Mouse (Mus musculus) neural tube, embryonic 15.5 days (tissue): ENCODE results near the gene E4f1. TPM values are rescaled to one million over a fixed set of nuclear protein-coding genes. Genes with fewer than 3 reads are reported as not detected.

Experiments used
- ATAC-seq: fragments of 200-750 bp; cut with Nextera tagmentation; 2 replicates; pipeline ENCODE4 v1.8.0; 2017; ENCODE audit warnings: mild to moderate bottlenecking, moderate TSS enrichment, moderate library complexity; ENCODE audit not compliant: low FRiP score
- H3K27ac ChIP-seq: fragments of 300-500 bp; sonication (generic); replicated peaks from 2 replicates; pipeline ENCODE4 v1.5.1; 2015; ENCODE audit warnings: mild to moderate bottlenecking, inconsistent platforms
- H3K27me3 ChIP-seq: fragments of 300-500 bp; sonication (generic); replicated peaks from 2 replicates; pipeline ENCODE4 v1.6.1; 2015; ENCODE audit warnings: inconsistent platforms
- H3K36me3 ChIP-seq: fragments of 300-500 bp; sonication (generic); 2 replicates; pipeline ENCODE4 v1.6.1; 2015; ENCODE audit warnings: inconsistent platforms
- H3K4me1 ChIP-seq: fragments of 300-500 bp; sonication (generic); 2 replicates; pipeline ENCODE4 v1.6.1; 2015; ENCODE audit warnings: inconsistent platforms
- H3K4me2 ChIP-seq: fragments of 300-500 bp; sonication (generic); 2 replicates; pipeline ENCODE4 v1.6.1; 2015; ENCODE audit warnings: inconsistent platforms, mild to moderate bottlenecking, moderate library complexity
- H3K4me3 ChIP-seq: fragments of 300-500 bp; sonication (generic); replicated peaks from 2 replicates; pipeline ENCODE4 v1.5.1; 2015; ENCODE audit warnings: mild to moderate bottlenecking, inconsistent platforms
- H3K9ac ChIP-seq: fragments of 300-500 bp; sonication (generic); replicated peaks from 2 replicates; pipeline ENCODE4 v1.6.1; 2015; ENCODE audit warnings: mild to moderate bottlenecking, inconsistent platforms
- H3K9me3 ChIP-seq: fragments of 300-500 bp; sonication (generic); replicated peaks from 2 replicates; pipeline ENCODE4 v1.6.1; 2016; ENCODE audit warnings: inconsistent platforms
- whole genome bisulfite sequencing: fragments of 180-500 bp; shearing (Covaris S2); methylation state at CpG from one replicate; pipeline ENCODE4 v1.1.7; 2015; ENCODE audit warnings: mixed read lengths; 5-methylcytosine and 5-hydroxymethylcytosine counted together
- polyA plus RNA-seq: library from polyadenylated mRNA; unstranded; fragments of >200 nt; fragmentation: Nextera tagmentation; extraction: Ambion mirVana; gene quantifications from 2 replicates; pipeline ENCODE4 v1.2.1, GENCODE M21; 2015

E4f1 gene
- polyA plus RNA-seq, 1 experiment from 2014 or later: 46.3 TPM

GRCm38 (mm10) chr17:24446590-24446989, 23.5 kb downstream of the E4f1 start:
- no peaks in the 10 kb centered on the region for H3K27me3 ChIP-seq
- ATAC-seq: no peak
- WGBS: 98% methylated on average over 8 of the region's 8 CpGs
- no peak overlapping the region for H3K4me3 ChIP-seq
- H3K36me3 ChIP-seq: peaks cover 92% of the 10 kb centered on the region
- no peak overlapping the region for H3K27ac ChIP-seq
- no peak overlapping the region for H3K4me2 ChIP-seq
- H3K4me1 ChIP-seq: 0 out of 2 replicates have a peak, but pooled peaks cover 5% of the 10 kb centered on the region
- H3K9me3 ChIP-seq: no peaks in the 10 kb centered on the region
- no peak overlapping the region for H3K9ac ChIP-seq

DNA sequence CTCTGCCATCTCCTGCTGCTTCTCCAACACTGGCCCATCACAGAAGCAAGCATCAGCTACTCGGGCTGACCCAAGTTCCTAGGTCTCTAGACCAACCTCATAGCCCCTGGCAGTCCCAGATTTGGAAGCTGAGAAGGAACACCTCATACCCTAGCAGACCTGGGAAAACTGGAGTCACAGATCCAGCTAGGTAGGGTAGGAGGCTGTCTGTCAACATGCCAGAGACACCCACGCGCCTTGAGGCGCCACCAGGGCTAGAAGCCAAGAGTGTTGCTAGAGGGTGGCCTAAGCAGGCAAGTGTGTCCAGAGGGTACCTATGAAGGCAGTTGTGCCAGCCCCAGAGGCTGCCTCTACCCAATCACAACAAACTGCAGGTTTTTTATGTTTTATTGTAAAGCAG, 26.7 kb downstream of the E4f1 start:
- Histone ChIP-seq H3K27ac (no peak overlapping the region), H3K9ac (no peak overlapping the region), H3K9me3 (no peaks in the 10 kb centered on the region), H3K4me3 (no peak overlapping the region), H3K4me2 (no peak overlapping the region), H3K4me1 (no peaks in the 10 kb centered on the region), H3K36me3 (peaks cover 88% of the 10 kb centered on the region), H3K27me3 (no peaks in the 10 kb centered on the region)
- WGBS: 94% methylated on average over 4 of the region's 4 CpGs
- no peak for ATAC-seq

- Histone ChIP-seq H3K27me3 (no peaks in the 10 kb centered on the region), H3K9me3 (no peaks in the 10 kb centered on the region), H3K27ac (no peak within 1 kb of the TSS), H3K4me3 (no peak within 1 kb of the TSS), H3K4me1 (no peaks in the 10 kb centered on the region), H3K36me3 (peaks cover 87% of the 10 kb centered on the region), H3K9ac (no peak within 1 kb of the TSS), H3K4me2 (no peak within 1 kb of the TSS)
- no peak for ATAC-seq
- WGBS: 88% methylated on average over 7 of the region's 7 CpGs
Measured at GRCm38 (mm10) chr17:24442632-24443155, 27.4 kb downstream of the E4f1 start, which contains the start of gene Dnase1l2. Gene Dnase1l2 (minus strand): TSS chr17:24443105.

DNA sequence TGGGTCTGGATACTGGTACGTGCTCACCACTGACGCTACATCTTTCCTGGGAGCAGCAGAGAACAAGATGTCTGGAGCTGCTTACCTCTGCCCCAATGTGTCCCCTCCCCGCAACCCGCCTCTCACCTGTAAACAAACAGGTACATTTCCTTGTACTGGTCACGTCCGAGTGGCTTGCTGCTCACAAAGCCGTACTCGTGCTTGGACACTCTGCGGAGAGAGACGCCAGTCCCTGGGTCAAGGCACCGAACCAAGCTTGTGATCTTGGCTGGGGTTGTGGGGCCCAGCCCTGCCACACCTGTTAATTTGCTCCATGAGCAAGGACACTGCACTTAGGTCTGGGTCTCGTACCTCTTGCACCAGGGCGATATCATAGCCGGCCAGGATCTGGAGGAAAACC, 28.0 kb downstream of the E4f1 start:
- Histone ChIP-seq H3K4me3 (no peak overlapping the region), H3K4me2 (no peak overlapping the region), H3K9ac (no peak overlapping the region), H3K4me1 (no peaks in the 10 kb centered on the region), H3K9me3 (no peaks in the 10 kb centered on the region), H3K36me3 (peaks cover 87% of the 10 kb centered on the region), H3K27ac (no peak overlapping the region), H3K27me3 (no peaks in the 10 kb centered on the region)
- ATAC-seq: no peak
- WGBS: 89% methylated on average over 14 of the region's 14 CpGs

GRCm38 (mm10) chr17:24441148-24441547, 29.0 kb downstream of the E4f1 start:
- Histone ChIP-seq H3K27ac (no peak overlapping the region), H3K9ac (no peak overlapping the region), H3K36me3 (peaks cover 84% of the 10 kb centered on the region), H3K4me2 (no peak overlapping the region), H3K9me3 (no peaks in the 10 kb centered on the region), H3K4me3 (no peak overlapping the region), H3K27me3 (no peaks in the 10 kb centered on the region), H3K4me1 (no peaks in the 10 kb centered on the region)
- 52% methylated on average over 2 of the region's 2 CpGs for WGBS
- no peak for ATAC-seq

- H3K36me3 ChIP-seq: peaks cover 78% of the 10 kb centered on the region
- WGBS: 90% methylated on average over 8 of the region's 8 CpGs
Measured at GRCm38 (mm10) chr17:24440377-24440776, 29.7 kb downstream of the E4f1 start.

GRCm38 (mm10) chr17:24437016-24437415, 33.1 kb downstream of the E4f1 start:
- H3K9me3 ChIP-seq: no peaks in the 10 kb centered on the region
- WGBS: 68% methylated on average over 5 of the region's 5 CpGs
- no peak overlapping the region for H3K9ac ChIP-seq
- no peak overlapping the region for H3K27ac ChIP-seq
- H3K36me3 ChIP-seq: peaks cover 59% of the 10 kb centered on the region
- H3K4me2 ChIP-seq: no peak overlapping the region
- H3K27me3 ChIP-seq: no peaks in the 10 kb centered on the region
- H3K4me3 ChIP-seq: no peak overlapping the region
- no peaks in the 10 kb centered on the region for H3K4me1 ChIP-seq
- ATAC-seq: 0 out of 2 replicates have a peak, but pooled peaks have one; percentile 26

More at GRCm38 (mm10) chr17:24440377-24440776, 29.7 kb downstream of the E4f1 start:
- Histone ChIP-seq H3K9ac (no peak overlapping the region), H3K27ac (no peak overlapping the region), H3K4me1 (no peaks in the 10 kb centered on the region), H3K27me3 (no peaks in the 10 kb centered on the region), H3K9me3 (no peaks in the 10 kb centered on the region), H3K4me2 (no peak overlapping the region), H3K4me3 (no peak overlapping the region)
- no peak for ATAC-seq

DNA sequence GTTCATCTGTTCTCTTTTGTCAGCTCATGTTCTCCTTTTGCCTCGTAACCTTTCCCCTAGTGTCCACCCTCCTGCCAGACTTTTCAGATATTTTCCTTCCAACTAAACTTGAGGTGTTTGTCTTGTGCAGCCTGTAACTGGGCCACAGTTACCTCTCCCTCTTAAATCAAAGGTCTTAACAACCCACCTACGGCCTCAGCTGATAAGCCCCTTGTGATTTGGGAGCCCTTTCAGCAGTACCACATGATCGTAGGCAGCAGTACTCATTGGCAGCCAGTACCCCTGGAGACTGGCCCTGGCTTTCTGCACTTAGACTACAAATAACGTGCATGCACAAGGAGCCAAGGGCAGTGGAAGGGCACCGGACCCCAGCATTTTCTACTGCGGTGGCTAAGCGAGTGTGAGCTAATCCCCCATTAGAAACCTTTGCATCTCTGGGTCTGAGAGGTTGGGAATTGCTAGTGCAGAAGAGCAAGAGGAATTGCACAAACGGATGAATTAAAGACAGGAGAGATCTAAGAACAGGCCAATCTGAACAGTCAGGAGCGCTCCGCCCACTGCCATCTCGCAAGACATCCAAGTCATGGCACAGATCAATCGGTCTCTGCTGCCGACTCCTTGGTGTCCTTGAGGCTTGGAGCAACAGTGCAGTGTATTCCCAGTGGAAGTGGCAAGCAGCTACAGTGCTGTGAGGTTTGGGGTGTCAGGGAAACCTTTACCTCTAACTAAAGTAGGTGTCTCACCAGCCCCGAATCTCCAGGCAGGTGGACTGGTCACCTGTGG, 40.7 kb downstream of the E4f1 start:
- H3K4me3 ChIP-seq: no peak overlapping the region
- no peak overlapping the region for H3K4me2 ChIP-seq
- H3K36me3 ChIP-seq: peaks cover 13% of the 10 kb centered on the region
- H3K9me3 ChIP-seq: no peaks in the 10 kb centered on the region
- no peaks in the 10 kb centered on the region for H3K27me3 ChIP-seq
- ATAC-seq: no peak
- H3K27ac ChIP-seq: no peak overlapping the region
- peaks cover 28% of the 10 kb centered on the region for H3K4me1 ChIP-seq
- no peak overlapping the region for H3K9ac ChIP-seq
- WGBS: 80% methylated on average over 14 of the region's 14 CpGs

DNA sequence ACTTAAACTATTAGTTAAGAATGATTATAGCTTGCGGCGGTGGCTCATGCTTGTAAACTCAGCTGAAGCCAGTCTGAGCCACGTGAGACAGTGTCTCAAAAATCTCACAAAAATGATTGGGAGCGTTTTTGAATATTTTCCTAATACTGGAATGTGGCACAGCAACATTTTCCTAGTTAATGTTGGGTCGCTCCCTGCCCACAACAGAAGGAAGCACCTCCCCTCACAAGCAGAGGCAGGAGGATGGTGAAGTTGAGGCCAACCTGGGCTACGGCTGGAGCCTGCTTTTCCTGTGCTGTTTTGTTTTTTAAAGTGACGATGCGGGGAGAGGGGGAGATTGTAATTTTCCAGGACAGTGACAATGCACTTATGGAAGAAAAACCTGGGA, 42.9 kb downstream of the E4f1 start:
- H3K9ac ChIP-seq: peak overlapping the region; percentile 87
- H3K27ac ChIP-seq: peak overlapping the region; percentile 97
- peaks cover 28% of the 10 kb centered on the region for H3K4me1 ChIP-seq
- H3K27me3 ChIP-seq: no peaks in the 10 kb centered on the region
- 4% methylated on average over 8 of the region's 8 CpGs for WGBS
- H3K36me3 ChIP-seq: peaks cover 29% of the 10 kb centered on the region
- no peak for ATAC-seq
- H3K4me3 ChIP-seq: peak overlapping the region; percentile 69
- H3K4me2 ChIP-seq: peak overlapping the region; percentile 58
- H3K9me3 ChIP-seq: no peaks in the 10 kb centered on the region

DNA sequence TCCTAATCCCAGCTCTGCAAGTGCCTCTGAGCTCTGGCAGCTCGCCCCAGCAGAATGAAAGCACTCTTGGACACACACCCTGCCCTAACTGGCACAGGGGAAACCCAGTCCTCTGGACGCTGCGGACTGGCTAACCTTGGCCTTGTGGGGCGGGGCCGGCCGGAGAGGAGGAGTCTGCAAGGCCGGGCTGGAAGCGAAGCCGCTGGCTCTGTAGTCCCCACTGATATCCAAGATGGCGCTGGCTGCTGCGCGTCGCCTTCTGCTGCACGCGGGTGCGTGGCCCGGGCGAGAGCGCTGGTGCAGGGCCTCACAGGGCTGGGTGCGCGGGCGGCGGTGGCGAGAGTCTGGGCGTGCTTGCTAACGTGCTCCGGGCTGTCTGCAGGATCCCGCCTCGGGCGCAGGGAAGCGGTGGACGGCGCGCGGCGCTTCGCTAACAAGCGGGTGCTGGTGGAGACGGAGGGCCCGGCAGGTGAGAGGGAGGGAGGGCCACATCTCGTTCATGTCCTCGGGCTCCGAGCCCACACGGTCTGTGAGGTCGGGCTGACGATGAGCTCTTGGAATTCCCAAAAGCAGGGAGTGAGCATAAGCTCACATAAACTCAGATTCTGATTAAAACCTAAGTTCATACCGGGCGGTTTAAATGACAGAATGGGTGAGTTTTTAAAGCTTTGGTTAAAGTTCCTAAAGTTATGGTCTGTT, 43.5 kb downstream of the E4f1 start, which contains the start of gene Eci1:
TSS of gene Eci1 (plus strand) at position 171 of the 699 bp plus-strand sequence.
- WGBS: under 1% methylated on average over 48 of the region's 48 CpGs
- H3K9ac ChIP-seq: peak within 1 kb of the TSS; percentile 87
- peaks cover 35% of the 10 kb centered on the region for H3K36me3 ChIP-seq
- peak; percentile 95 for ATAC-seq
- H3K4me3 ChIP-seq: peak within 1 kb of the TSS; percentile 69
- peak within 1 kb of the TSS; percentile 58 for H3K4me2 ChIP-seq
- no peaks in the 10 kb centered on the region for H3K27me3 ChIP-seq
- no peaks in the 10 kb centered on the region for H3K9me3 ChIP-seq
- peaks cover 28% of the 10 kb centered on the region for H3K4me1 ChIP-seq
- peak within 1 kb of the TSS; percentile 97 for H3K27ac ChIP-seq

- Histone ChIP-seq H3K4me3 (peak overlapping the region; percentile 69; the same call in 1 of the 2 replicates), H3K27me3 (no peaks in the 10 kb centered on the region), H3K27ac (peak overlapping the region; percentile 97), H3K9me3 (no peaks in the 10 kb centered on the region), H3K9ac (no peak overlapping the region), H3K36me3 (peaks cover 42% of the 10 kb centered on the region), H3K4me2 (peak overlapping the region; percentile 58), H3K4me1 (peaks cover 28% of the 10 kb centered on the region)
- no peak; the same call in 1 of the 2 replicates for ATAC-seq
- 72% methylated on average over 7 of the region's 7 CpGs for WGBS
Measured at GRCm38 (mm10) chr17:24425905-24426304, 44.2 kb downstream of the E4f1 start.
